Mouse (Mus musculus) ovary, postnatal 36 days (tissue): ENCODE measurements at regions not wholly inside any gene's neighbourhood (a gene's known extent, or its start where the extent isn't known, plus 50 kb on each side); places are given as distances from the start of the nearest gene placed in this dataset.

Experiments used
- DNase-seq: peaks from one replicate; pipeline ENCODE4 v3.0.0; 2022; ENCODE audit warnings: low spot score, mixed read lengths

GRCm38 (mm10) chr6:31218139-31218750 is 180.3 kb upstream of the Mkln1 start:
- DNase-seq: peak; percentile 44

DNA sequence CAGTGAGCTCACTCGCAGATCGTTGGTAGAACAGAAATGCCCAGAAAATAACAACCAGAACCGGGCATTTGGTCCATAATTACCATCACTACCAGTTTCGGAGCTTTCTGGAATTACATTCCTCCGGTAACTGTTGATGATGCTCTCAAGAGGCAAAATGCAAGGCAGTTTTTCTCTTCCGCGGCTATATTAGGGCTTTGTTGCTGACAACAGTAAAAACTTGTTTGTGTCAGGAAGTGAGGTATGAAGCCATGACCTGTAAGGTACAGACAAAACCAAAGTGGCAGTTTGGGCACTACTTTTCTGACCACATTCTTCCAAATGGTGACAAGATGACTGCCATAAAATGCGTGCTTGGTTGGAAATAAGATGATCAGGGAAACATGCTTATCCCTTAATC is 179.7 kb upstream of the Mkln1 start:
- DNase-seq: no peak

- DNase-seq: no peak
These were observed 178.8 kb upstream of the Mkln1 start for GRCm38 (mm10) chr6:31219736-31220135.

- peak; percentile 77 for DNase-seq
These were observed 178.2 kb upstream of the Mkln1 start for GRCm38 (mm10) chr6:31220184-31220931.

DNA sequence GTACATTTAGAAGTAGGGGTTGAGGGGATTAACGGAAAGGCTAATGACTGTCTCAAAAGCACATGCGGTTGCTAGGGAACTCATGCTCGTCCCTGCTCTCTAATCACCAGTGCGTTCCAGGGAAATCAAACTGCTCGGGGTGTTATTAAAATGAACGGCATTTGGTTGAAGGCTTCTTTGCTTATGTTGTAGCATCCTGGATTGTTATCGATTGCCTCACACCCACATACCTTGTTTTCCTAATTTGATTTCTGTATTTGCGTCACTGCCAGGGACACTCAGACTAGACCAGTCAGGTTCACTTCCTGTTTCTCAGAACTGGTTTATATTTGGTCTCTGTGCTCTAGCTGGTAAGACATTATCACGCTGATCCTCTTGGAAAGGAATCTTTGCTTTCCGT is 177.0 kb upstream of the Mkln1 start:
- no peak for DNase-seq

GRCm38 (mm10) chr6:31222024-31222579 is 176.4 kb upstream of the Mkln1 start:
- DNase-seq: no peak

- DNase-seq: no peak
These were observed 171.1 kb upstream of the Mkln1 start for GRCm38 (mm10) chr6:31227406-31227805.

DNA sequence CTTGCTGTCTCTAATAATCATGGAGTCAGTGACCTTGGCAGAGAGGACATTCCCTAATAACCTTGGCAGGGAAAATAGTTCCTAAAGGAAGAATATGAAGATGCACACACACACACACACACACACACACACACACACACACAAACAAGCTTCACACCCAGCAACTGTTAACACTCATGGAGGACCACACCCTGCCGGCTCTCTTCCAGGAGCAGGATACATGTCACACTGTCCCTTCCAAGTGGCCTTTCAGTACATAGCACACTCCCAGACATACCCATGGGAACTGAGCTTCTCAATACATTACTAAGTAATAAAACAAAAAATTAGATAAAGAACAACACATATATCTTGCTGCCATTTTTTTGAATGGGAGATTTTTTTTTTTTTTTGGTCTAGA is 170.5 kb upstream of the Mkln1 start:
- no peak for DNase-seq

DNA sequence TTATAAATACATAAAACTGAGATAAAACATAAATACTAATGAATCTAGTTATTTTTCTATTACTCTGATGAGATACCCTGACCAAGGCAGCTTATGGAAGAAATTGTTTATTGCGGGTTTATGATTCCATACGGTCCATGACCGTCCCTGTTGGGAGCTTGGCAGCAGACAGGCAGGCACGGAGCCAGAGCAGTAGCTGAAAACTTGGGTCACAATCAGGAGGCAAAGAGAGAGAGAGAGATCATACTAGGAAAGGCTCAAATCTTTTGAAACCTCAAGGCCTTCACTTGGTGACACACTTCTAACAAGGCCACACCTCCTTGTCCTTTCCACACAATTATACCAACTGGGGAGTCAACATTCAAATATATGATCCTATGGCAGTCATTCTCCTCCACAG is 166.7 kb upstream of the Mkln1 start:
- no peak for DNase-seq

DNA sequence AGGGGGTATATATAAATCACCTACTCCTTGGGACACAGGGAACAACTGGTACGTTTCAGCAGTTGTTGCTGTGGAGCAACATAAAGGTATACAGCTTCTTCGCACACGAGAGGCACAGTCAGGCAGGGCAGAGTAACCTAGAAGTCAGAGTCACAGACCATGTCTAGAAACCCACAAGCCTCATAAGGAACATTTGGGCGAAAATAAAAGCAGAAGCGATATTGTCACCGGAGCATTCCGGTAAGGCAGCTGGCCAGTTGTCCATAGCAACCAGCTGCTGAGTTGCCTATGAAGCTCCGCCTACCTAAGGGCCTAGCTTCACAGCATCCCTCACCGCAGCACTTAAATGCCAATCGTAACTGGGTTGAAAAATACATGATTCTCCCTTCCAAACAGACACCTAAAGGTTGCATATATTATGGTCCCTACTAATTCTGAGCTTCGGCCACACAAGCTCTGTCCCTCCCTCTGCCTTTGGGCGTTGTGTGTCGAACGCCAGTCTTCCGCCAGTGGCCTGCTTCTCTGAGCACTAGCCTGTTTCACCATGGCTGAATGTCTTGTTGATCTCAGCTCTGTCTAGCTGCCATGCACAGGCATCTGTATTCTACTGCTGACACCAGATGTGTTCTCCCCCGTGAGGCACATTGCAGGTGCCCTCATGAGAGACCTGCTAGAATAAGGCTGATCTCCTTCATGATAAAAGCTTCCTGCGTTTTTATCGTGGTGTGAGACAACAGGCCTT is 165.1 kb upstream of the Mkln1 start:
- no peak for DNase-seq

GRCm38 (mm10) chr6:31240051-31240450 is 158.5 kb upstream of the Mkln1 start:
- no peak for DNase-seq

DNA sequence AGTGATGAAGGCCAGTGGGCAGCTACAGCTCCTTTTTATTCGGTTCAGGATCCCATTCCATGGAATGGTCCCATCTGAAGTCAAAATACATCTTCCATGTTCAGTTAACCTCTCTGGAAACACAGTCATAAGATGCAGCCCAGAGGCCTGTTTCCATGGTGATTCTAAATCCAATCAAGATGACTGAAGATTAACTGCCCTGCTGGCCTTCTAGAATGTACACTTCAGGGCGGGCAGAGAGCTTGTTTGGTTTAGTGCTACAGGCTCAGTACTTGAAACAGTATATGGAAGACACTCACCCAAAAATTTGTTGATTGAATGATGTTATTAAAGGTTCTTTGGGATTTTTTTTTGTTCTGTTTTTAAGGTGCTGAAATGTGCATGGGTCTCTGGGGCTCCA is 148.0 kb upstream of the Mkln1 start:
- no peak for DNase-seq

- no peak for DNase-seq
These were observed 145.1 kb upstream of the Mkln1 start for GRCm38 (mm10) chr6:31253251-31253935.

GRCm38 (mm10) chr6:31260645-31261345 is 137.7 kb upstream of the Mkln1 start:
- DNase-seq: no peak

- DNase-seq: no peak
These were observed 136.6 kb upstream of the Mkln1 start for GRCm38 (mm10) chr6:31261797-31262540.

DNA sequence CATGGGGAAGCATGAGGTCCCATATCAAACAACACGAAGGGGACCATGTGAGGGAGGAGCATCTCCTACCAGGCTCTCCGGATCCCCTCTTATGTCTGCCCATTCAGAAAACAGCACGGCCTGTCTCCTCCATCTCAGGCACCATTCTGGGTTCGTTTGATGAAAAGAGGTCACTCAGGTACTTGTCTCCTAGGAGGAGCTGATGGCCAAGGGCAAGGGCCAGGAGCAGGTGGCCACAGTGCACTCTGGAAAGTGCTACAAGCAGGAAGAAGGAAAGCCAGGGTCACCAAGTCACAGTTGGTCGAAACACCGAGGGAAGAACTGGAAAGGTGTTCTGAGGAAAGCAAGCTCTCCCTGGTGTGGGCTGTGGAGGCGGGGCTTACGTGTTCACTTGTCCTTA is 135.9 kb upstream of the Mkln1 start:
- no peak for DNase-seq

DNA sequence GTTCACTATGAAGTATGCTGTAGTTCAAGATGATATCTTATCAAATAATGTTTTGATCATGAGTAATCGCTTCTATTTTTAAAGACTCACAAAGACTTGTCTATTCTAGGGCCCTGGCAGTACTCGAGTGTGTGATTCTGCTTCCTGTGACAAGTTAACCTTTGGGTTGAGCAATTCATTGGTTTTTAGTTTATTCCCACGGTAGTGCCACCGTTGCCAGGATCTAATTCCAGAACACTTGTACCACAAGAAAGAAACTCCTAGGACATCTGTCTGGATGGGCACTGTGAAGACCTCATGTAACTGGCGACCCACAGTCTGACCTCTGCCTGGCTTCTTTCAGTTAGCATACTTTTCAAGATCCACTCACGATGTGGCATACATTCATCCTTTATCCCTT is 134.7 kb upstream of the Mkln1 start:
- DNase-seq: no peak

DNA sequence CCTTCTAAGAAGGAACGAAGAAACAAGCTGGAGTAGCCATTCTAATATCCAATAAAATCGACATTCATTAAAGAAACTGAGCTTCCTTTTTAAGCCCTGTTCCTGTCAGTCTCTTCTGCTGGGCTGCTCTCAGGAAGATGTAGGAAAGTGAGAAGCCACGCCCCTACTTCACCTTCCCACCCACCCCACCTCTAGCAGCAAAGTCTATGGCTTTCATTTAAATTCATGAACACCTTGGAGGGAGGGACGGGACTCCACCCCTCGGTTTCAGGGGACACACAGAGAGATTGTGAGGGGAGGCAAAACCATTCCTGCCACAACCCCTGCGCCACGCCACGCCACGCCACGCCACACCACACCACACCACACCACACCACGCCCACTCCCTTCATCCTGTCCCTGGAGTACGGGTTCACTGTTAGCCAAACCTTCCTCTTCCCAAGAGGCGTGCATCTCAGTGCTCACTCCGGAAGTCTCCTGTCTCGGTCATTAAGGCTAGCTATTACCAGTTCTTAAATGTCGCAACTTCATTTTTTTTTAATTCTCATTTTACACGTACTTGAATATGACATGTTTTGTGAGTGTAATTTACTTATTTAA is 132.0 kb upstream of the Mkln1 start:
- DNase-seq: no peak

GRCm38 (mm10) chr6:31268057-31268456 is 130.5 kb upstream of the Mkln1 start:
- DNase-seq: no peak

GRCm38 (mm10) chr6:31273816-31274215 is 124.7 kb upstream of the Mkln1 start:
- DNase-seq: no peak

- DNase-seq: peak; percentile 35
These were observed 124.3 kb upstream of the Mkln1 start for GRCm38 (mm10) chr6:31274236-31274635.
